Mouse (Mus musculus) effector memory CD4-positive, alpha-beta T cell, adult 5 months (primary cell): ENCODE measurements around the gene Prg4. TPM values are rescaled to one million over a fixed set of nuclear protein-coding genes. Genes with fewer than 3 reads are reported as not detected.

ENCODE experiments used
- polyA plus RNA-seq: library from polyadenylated mRNA; unstranded; fragments of 100-300 nt; shearing (Covaris generic); gene quantifications from one replicate; pipeline ENCODE4 v1.2.1, GENCODE M21; 2017

Gene Prg4
- polyA plus RNA-seq: 1.2 TPM

DNA sequence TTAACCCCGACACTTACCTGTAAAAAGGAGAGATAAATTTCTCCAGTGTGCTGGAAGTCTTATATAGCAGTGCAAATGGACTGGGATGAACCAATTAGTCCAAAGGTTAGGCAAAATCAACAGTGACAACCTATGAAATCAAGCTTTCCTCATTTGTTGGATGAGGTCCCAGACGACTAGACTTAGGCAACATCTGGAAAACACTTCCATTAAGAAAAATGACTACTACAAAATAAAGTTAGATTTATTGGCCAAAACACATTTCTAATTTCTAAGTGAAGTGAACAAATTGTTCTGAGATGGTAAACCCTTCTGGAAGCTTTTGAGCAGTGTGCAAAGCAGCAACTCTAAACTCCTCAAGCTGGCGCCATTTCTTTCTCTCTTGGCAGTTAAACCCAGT, at the start of gene Prg4:
Gene Prg4, minus strand, starts transcription at position 34 of the 400 bp plus-strand sequence.

Other genes starting within 250 kb of the Prg4 start
- not detected for gene Pdc, start 146.7 kb downstream of the Prg4 start, polyA plus RNA-seq
- gene Tpr, start 73.3 kb downstream of the Prg4 start, polyA plus RNA-seq: 234 TPM
- 19.6 TPM for gene Odr4, start 73.1 kb downstream of the Prg4 start, polyA plus RNA-seq